Mouse (Mus musculus): ENCODE measurements around the gene Gm20388.

- TF ChIP-seq CTCF (IDR thresholded peaks at IDR 0.05; ENCODE audit: insufficient read depth, low read depth, low read length) (no peak), POLR2A (IDR thresholded peaks at IDR 0.05; ENCODE audit: insufficient read depth, low read depth, low read length) (no peak)
These were observed 4419.8 kb downstream of the Gm20388 start for GRCm38 (mm10) chr8:124330433-124330832.

Measured in olfactory bulb, adult 2 months (tissue).